In the genomic region with DNA sequence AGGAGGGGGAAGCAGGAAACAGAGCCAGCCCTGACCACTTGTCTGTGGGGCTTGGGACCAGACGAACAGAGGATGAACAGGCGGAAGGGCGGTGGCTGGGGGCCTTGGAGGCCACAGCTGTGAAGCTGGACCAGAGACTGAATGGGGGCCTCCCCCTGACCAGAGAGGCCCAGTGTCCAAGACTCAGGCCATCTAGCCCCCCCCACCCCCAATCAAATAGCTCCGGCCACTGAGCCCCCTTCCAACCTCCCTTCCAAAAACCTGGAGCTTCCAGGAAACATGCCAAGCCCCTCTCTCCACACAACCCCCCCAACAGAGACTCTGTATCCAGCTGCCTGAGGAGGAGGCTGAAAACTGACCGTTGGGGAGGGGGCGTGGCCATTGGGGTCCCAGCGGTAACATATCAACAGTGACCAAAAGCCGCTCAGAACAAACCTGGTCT, we compare ENCODE assay signal across 10 mouse cellular contexts. TPM values are rescaled to one million over a fixed set of nuclear protein-coding genes. Genes with fewer than 3 reads are reported as not detected.
A peak's percentile ranks its signal among the peaks of the same experiment; 100 is the strongest.
DNase-seq lines count a peak whose midpoint lies in the region; ATAC-seq and TF ChIP-seq lines count a peak whose summit lies in the region.
"Had no signal": no experiment of that assay in that cellular context is flagged by ENCODE, and none has a peak within 500 bp of the region (broad histone marks: within the 10 kb centered on the region; RNA-seq: fewer than 3 reads in every experiment).

No protein-coding gene starts in this region.

- no peaks in the 10 kb centered on the region for H3K9me3 ChIP-seq in heart, embryonic 12.5 days (replicated peaks)
- H3K9me3 ChIP-seq in hindbrain, embryonic 10.5 days: no peaks in the 10 kb centered on the region
- no peaks in the 10 kb centered on the region for H3K9me3 ChIP-seq in midbrain, embryonic 12.5 days

- intact Hi-C loops in heart, postnatal 14 days (cut with DNase I): no loop called here

- no peak for TF ChIP-seq POLR2A in brain, embryonic 14.5 days (IDR thresholded peaks at IDR 0.05; ENCODE audit: borderline replicate concordance, extremely low read depth, insufficient read depth, insufficient read length, poor library complexity, severe bottlenecking)

- H3K4me3 ChIP-seq in heart, embryonic 12.5 days: no peak overlapping the region
- peak overlapping the region; percentile 20 for H3K4me3 ChIP-seq in hindbrain, embryonic 10.5 days
- H3K4me3 ChIP-seq in midbrain, embryonic 12.5 days: no peak overlapping the region

- H3K27ac ChIP-seq in heart, embryonic 12.5 days (ENCODE audit: poor library complexity, severe bottlenecking): no peak overlapping the region
- peak overlapping the region; percentile 84 for H3K27ac ChIP-seq in hindbrain, embryonic 10.5 days
- peak overlapping the region; percentile 83 for H3K27ac ChIP-seq in midbrain, embryonic 12.5 days (replicated peaks)

- TF ChIP-seq CTCF in brain, embryonic 14.5 days (IDR thresholded peaks at IDR 0.05; ENCODE audit: borderline replicate concordance, extremely low read depth, insufficient read depth, insufficient read length): no peak

- WGBS in heart, embryonic 12.5 days: 35% methylated on average over 8 of the region's 8 CpGs
- WGBS in hindbrain, embryonic 10.5 days: 31% methylated on average over 8 of the region's 8 CpGs
- 27% methylated on average over 8 of the region's 8 CpGs for WGBS in midbrain, embryonic 12.5 days

- peak; percentile 1; the same call in 1 of the 2 replicates for ATAC-seq in heart, embryonic 12.5 days (ENCODE audit: insufficient number of reproducible peaks, low FRiP score)
- ATAC-seq in midbrain, embryonic 12.5 days (ENCODE audit: low FRiP score, low read depth): 0 out of 2 replicates have a peak, but pooled peaks have one; percentile 0
- ATAC-seq: CD4-positive, CD25-positive, alpha-beta regulatory T cell, adult 4 months; lung, postnatal 0 days had no signal

- DNase-seq in heart, postnatal 14 days: no peak
- peak; percentile 61 for DNase-seq in brain, embryonic 14.5 days (ENCODE audit: low read depth)
- DNase-seq in hindbrain, embryonic 10.5 days (ENCODE audit: low spot score): peak; percentile 20
- DNase-seq in ovary, postnatal 36 days (ENCODE audit: low spot score): no peak
- DNase-seq in layer of hippocampus, postnatal 14 days (ENCODE audit: low spot score in 2 of 2): no peak
- DNase-seq in lung, adult 18-20 months: no peak

- no peak overlapping the region for H3K4me2 ChIP-seq in heart, embryonic 12.5 days
- peak overlapping the region; percentile 15; the same call in 1 of the 2 replicates for H3K4me2 ChIP-seq in midbrain, embryonic 12.5 days (replicated peaks)

- peaks cover 52% of the 10 kb centered on the region for H3K4me1 ChIP-seq in heart, embryonic 12.5 days (replicated peaks)
- H3K4me1 ChIP-seq in hindbrain, embryonic 10.5 days (replicated peaks): peaks cover 74% of the 10 kb centered on the region
- peaks cover 71% of the 10 kb centered on the region for H3K4me1 ChIP-seq in midbrain, embryonic 12.5 days

- no peaks in the 10 kb centered on the region for H3K36me3 ChIP-seq in heart, embryonic 12.5 days
- H3K36me3 ChIP-seq in hindbrain, embryonic 10.5 days: peaks cover 99% of the 10 kb centered on the region
- H3K36me3 ChIP-seq in midbrain, embryonic 12.5 days: peaks cover 45% of the 10 kb centered on the region

- no peak overlapping the region for H3K9ac ChIP-seq in heart, embryonic 12.5 days
- H3K9ac ChIP-seq in midbrain, embryonic 12.5 days (replicated peaks): peak overlapping the region; percentile 39; the same call in 1 of the 2 replicates

- H3K27me3 ChIP-seq in heart, embryonic 12.5 days (replicated peaks): peaks cover 58% of the 10 kb centered on the region
- 0 out of 2 replicates have a peak, but pooled peaks cover 15% of the 10 kb centered on the region for H3K27me3 ChIP-seq in hindbrain, embryonic 10.5 days (ENCODE audit: insufficient read depth, poor library complexity, severe bottlenecking)
- peaks cover 4% of the 10 kb centered on the region; the same call in 1 of the 2 replicates for H3K27me3 ChIP-seq in midbrain, embryonic 12.5 days

RNA-seq across cellular contexts. Expression of gene Cntfr, which starts 24.3 kb away (rescaled TPM):
- 3.7 TPM in 2 replicates for polyA plus RNA-seq in heart, embryonic 12.5 days (2016; fragmentation: Nextera tagmentation; extraction: Ambion mirVana)
- 1 to 10 TPM; 2.0 to 5.1 TPM for total RNA-seq in heart, postnatal 14 days (2021)
- 62.2 and 109 TPM in 2 replicates for polyA plus RNA-seq in brain, embryonic 14.5 days (2012; rRNA removed)
- 29.7 and 51.6 TPM in 2 replicates for polyA plus RNA-seq in hindbrain, embryonic 10.5 days (2016; fragmentation: Nextera tagmentation; extraction: Ambion mirVana)
- 35.0 and 43.5 TPM in 2 replicates for polyA plus RNA-seq in midbrain, embryonic 12.5 days (2016; fragmentation: Nextera tagmentation; extraction: Ambion mirVana)
- total RNA-seq in layer of hippocampus, postnatal 14 days (2021): 10 to 100 TPM; 84.4 to 89.5 TPM
- polyA plus RNA-seq: CD4-positive, CD25-positive, alpha-beta regulatory T cell, adult 4 months had no signal

RNA-seq across cellular contexts. Expression of gene Il11ra1, which starts 27.2 kb away (rescaled TPM):
- polyA plus RNA-seq in heart, embryonic 12.5 days (2016; fragmentation: Nextera tagmentation; extraction: Ambion mirVana): 148 and 159 TPM in 2 replicates
- 10 to 100 TPM; 56.9 to 61.0 TPM for total RNA-seq in heart, postnatal 14 days (2021)
- polyA plus RNA-seq in brain, embryonic 14.5 days (2012; rRNA removed): 31.3 and 32.5 TPM in 2 replicates
- polyA plus RNA-seq in hindbrain, embryonic 10.5 days (2016; fragmentation: Nextera tagmentation; extraction: Ambion mirVana): 84.3 and 91.4 TPM in 2 replicates
- 63.1 and 76.5 TPM in 2 replicates for polyA plus RNA-seq in midbrain, embryonic 12.5 days (2016; fragmentation: Nextera tagmentation; extraction: Ambion mirVana)
- total RNA-seq in layer of hippocampus, postnatal 14 days (2021): 10 to 100 TPM; 26.8 to 29.2 TPM

RNA-seq across cellular contexts. Expression of gene Enho, which starts 32.4 kb away (rescaled TPM):
- 4.4 and 4.9 TPM in 2 replicates for polyA plus RNA-seq in heart, embryonic 12.5 days (2016; fragmentation: Nextera tagmentation; extraction: Ambion mirVana)
- 1 to 10 TPM; 4.3 to 4.6 TPM for total RNA-seq in heart, postnatal 14 days (2021)
- polyA plus RNA-seq in brain, embryonic 14.5 days (2012; rRNA removed): 124 and 147 TPM in 2 replicates
- polyA plus RNA-seq in hindbrain, embryonic 10.5 days (2016; fragmentation: Nextera tagmentation; extraction: Ambion mirVana): 27.3 and 50.9 TPM in 2 replicates
- polyA plus RNA-seq in midbrain, embryonic 12.5 days (2016; fragmentation: Nextera tagmentation; extraction: Ambion mirVana): 59.3 and 65.4 TPM in 2 replicates
- total RNA-seq in layer of hippocampus, postnatal 14 days (2021): 10 to 100 TPM; 61.0 to 69.8 TPM
- polyA plus RNA-seq: CD4-positive, CD25-positive, alpha-beta regulatory T cell, adult 4 months had no signal

RNA-seq across cellular contexts. Expression of gene Rpp25l, which starts 40.8 kb away (rescaled TPM):
- polyA plus RNA-seq in heart, embryonic 12.5 days (2016; fragmentation: Nextera tagmentation; extraction: Ambion mirVana): 39.7 and 40.9 TPM in 2 replicates
- total RNA-seq in heart, postnatal 14 days (2021): 10 to 100 TPM; 28.7 to 30.2 TPM
- polyA plus RNA-seq in brain, embryonic 14.5 days (2012; rRNA removed): 53.9 and 79.7 TPM in 2 replicates
- 89.7 and 96.6 TPM in 2 replicates for polyA plus RNA-seq in hindbrain, embryonic 10.5 days (2016; fragmentation: Nextera tagmentation; extraction: Ambion mirVana)
- 68.7 and 69.3 TPM in 2 replicates for polyA plus RNA-seq in midbrain, embryonic 12.5 days (2016; fragmentation: Nextera tagmentation; extraction: Ambion mirVana)
- 10 to 100 TPM; 26.7 to 31.1 TPM for total RNA-seq in layer of hippocampus, postnatal 14 days (2021)

RNA-seq across cellular contexts. Expression of gene Dctn3, which starts 50.4 kb away (rescaled TPM):
- polyA plus RNA-seq in heart, embryonic 12.5 days (2016; fragmentation: Nextera tagmentation; extraction: Ambion mirVana): 113 and 118 TPM in 2 replicates
- 10 to 100 TPM; 83.6 to 87.8 TPM for total RNA-seq in heart, postnatal 14 days (2021)
- polyA plus RNA-seq in brain, embryonic 14.5 days (2012; rRNA removed): 157 and 186 TPM in 2 replicates
- polyA plus RNA-seq in hindbrain, embryonic 10.5 days (2016; fragmentation: Nextera tagmentation; extraction: Ambion mirVana): 171 and 232 TPM in 2 replicates
- polyA plus RNA-seq in midbrain, embryonic 12.5 days (2016; fragmentation: Nextera tagmentation; extraction: Ambion mirVana): 184 and 185 TPM in 2 replicates
- 100 to 1,000 TPM; 161 to 163 TPM for total RNA-seq in layer of hippocampus, postnatal 14 days (2021)

Comparison
In these comparisons a context has a peak if more than half of its experiments do, and no peak if none do; other contexts are left out.
1. DNase-seq: peak in brain, embryonic 14.5 days (single experiment) and hindbrain, embryonic 10.5 days (single experiment); none in heart, postnatal 14 days (0 of 2), ovary, postnatal 36 days (single experiment), layer of hippocampus, postnatal 14 days (0 of 2) and lung, adult 18-20 months (0 of 2).